Mouse (Mus musculus) heart, postnatal 4 days (tissue): ENCODE results near the gene Pde8a. TPM values are rescaled to one million over a fixed set of nuclear protein-coding genes. Genes with fewer than 3 reads are reported as not detected.
A peak's percentile ranks its signal among the peaks of the same experiment; 100 is the strongest.

ENCODE experiments used
- DNase-seq: peaks from one replicate; pipeline ENCODE4 v3.0.0; 2021
- total RNA-seq, 2 experiments: library from RNA; stranded (reverse); gene quantifications; 2 replicates each; pipeline ENCODE4 v1.2.3; 2021

The Pde8a gene
- total RNA-seq, 2 experiments from 2014 or later, result 15.3 to 17.0 TPM

DNA sequence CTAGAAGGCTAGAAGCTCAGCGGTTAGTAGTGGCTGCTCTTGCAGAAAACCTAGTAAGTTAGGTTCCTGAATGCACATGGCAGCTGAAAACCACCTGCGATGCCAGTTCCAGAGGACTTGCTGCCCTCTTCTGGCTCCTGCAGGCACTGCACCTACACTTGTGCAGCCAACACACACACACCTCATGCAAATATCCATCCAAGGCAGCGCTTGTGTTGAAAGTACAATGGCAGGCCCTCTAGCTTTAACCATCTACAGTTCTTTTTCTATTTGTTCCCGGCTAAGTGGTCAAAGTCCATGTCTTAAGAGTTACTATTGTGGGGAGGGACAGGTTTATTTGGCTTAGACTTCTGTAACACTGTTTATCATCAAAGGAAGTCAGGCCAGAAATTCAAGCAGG lies 126.4 kb downstream of the Pde8a start:
- DNase-seq, result peak; percentile 72

DNA sequence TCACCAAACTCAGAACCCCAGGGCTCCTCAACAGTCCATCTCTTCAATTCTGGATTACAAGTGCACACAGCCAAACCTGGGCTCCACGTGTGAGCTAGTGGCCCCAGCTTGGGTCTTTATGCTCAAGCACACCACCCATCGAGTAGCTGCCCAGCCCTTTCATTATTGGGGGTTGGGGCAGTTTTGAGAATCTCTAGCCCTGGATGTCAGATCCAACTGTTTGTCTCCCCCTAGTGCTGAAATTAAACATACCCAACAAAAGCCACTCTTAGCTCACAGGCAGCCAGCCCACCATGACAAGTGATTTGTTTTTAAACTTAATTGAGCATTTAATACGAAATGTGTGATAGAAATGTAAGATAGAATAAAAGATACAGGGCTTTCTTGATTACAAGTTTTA lies 128.2 kb downstream of the Pde8a start:
- peak; percentile 35 for DNase-seq

GRCm38 (mm10) chr7:81342356-81343094 lies 129.1 kb downstream of the Pde8a start:
- DNase-seq, result no peak

DNA sequence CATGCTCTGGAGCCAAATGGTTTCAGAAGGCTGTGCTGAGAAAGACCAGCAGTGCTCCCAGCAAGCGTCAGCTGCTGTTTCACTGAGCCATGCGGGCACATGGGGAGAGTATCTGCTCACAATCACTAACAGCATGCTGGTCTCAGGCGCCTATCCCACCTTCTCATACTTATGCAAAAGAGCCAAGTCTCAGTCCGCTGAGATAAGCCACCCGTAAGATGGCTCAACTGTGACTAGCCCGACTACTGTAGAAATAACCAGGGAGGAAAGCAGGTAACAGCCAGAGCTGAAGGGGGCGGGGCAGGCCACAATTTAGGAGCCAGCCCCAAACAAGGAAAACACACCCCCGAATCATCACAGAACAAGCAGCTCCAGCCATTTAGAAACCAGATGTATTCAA lies 129.9 kb downstream of the Pde8a start:
- DNase-seq, result no peak

- DNase-seq, result no peak
These were observed 130.4 kb downstream of the Pde8a start for GRCm38 (mm10) chr7:81343831-81344230.

- DNase-seq, result peak; percentile 99
These were observed 131.4 kb downstream of the Pde8a start, which contains the start of gene Rps17 for GRCm38 (mm10) chr7:81344544-81345446. TSS of gene Rps17 (minus strand) at chr7:81345254.

GRCm38 (mm10) chr7:81345447-81346170 lies 132.2 kb downstream of the Pde8a start:
- DNase-seq, result no peak

DNA sequence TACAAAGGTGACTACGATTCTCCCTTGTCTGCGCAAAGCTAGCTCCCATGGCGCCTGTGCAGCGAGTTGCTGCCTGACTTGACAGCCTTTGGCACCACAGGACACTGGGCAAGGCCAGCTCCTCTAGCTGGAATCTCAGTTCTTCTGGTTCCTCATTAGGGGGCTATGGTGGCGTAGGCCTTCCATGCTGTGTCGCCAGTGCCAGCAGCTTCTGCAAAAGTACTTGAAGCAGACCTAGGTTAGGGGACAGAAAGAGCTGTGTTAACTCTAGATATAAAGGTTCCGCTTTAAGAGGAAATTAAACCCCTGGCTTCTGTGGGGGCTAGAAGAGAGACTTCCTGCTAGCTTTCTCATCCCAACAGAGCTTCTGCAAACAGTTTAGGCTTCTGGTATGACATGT lies 134.8 kb downstream of the Pde8a start:
- DNase-seq, result no peak

GRCm38 (mm10) chr7:81351826-81352225 lies 138.4 kb downstream of the Pde8a start:
- DNase-seq, result no peak

GRCm38 (mm10) chr7:81355746-81356145 lies 142.3 kb downstream of the Pde8a start:
- no peak for DNase-seq

DNA sequence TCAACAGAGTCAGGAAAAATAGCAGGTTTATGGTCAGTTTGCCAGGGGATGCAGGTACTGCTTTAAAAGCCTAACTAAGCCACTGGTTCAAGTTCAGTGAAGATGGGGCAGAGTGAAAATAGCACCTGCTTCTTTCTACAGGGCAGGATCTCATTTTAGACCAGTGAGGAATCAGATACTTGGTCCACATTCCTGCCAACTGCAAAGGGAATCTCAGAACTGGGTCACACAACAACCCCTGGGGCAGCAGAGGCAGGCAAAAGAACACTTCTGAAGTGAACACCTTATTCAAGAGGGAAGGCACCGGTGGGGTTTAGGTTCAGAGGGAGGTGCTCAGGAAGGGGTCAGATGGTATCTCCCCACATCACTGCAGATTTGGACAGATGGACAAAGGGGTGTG lies 143.0 kb downstream of the Pde8a start:
- DNase-seq, result no peak

GRCm38 (mm10) chr7:81356975-81357374 lies 143.6 kb downstream of the Pde8a start:
- no peak for DNase-seq

DNA sequence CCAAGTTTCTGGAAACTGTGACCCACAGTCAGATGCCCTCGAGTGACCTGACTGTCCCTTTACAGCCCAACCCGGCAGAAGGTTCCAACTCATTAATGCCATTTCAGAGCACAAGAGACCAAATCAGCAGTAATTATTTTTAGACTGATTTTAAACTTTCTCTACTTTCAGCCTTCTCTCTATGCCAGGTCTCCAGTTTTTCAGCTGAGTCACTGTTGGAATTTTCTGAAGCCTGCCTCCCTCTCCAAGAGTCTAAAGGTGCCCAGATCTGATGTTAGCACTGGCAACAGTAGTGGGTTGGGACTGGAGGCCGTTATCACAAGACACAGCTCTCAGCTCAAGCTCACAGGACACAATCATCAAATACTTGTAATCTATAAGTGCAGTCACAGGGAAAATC lies 154.6 kb downstream of the Pde8a start:
- no peak for DNase-seq

DNA sequence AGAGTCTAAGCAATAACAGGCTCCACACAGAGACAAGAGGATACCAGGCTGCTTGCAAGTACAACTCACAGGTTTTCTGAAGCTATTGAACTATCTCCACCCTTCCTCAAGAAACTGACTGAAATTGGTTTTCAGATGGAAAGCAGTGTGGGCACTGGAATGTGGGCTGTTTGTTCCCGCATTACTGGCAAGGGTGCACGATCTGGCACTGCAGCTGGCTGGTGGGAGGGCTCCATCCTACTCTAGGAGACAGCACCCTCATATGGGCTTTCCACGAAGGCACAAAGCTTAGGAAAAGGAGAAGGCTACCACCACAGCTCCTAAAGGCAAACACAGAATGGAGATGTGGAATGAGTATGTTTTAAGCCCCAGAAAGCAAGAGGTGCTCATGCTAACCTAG lies 156.3 kb downstream of the Pde8a start:
- DNase-seq, result no peak

DNA sequence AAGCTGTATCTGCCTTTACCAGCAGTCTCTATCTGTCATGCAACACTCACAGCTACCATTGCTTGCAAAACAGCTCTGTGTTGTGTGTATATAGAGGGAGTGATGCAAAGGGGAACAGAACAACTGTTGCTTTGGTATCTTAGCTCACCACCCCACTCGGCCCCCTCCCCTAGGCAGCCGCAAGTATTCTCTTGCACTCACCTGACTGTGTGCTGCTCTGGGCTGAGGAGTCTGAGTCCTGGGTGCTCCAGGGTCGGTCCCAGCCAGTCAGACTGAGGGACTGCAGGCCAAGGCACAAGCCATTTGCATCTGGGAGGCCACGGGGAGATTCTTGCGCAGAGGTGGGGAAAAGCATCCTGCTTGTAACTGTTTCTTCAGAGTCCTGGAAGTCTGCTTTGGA lies 158.4 kb downstream of the Pde8a start:
- DNase-seq, result no peak

GRCm38 (mm10) chr7:81372337-81372920 lies 159.0 kb downstream of the Pde8a start:
- DNase-seq, result peak; percentile 51

DNA sequence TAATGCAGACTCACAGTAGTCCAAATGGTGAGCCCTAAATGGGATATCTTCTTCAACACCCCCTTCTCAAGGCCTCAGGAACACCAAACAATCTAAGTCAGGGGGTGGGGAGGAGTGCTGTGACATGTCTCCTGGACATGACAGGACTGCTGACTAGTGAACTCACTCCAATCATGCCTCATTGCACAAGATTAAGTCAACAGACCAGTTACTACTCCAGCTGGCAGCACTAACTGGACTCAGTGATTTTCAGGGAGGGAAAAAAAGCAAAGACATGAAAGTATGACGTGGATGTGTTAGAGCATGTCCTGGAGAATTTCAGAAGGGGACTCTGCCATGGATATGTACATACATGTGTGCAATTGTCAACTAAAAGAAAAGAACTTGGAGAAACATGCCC lies 166.0 kb downstream of the Pde8a start:
- DNase-seq, result no peak

Other genes starting within 250 kb of the Pde8a start
- 10 to 100 TPM; 18.4 to 23.6 TPM for gene Zfp592, start 219.9 kb upstream of the Pde8a start, total RNA-seq
- 10 to 100 TPM; 95.9 to 96.8 TPM for gene Alpk3, start 156.0 kb upstream of the Pde8a start, total RNA-seq
- gene Slc28a1, start 98.8 kb upstream of the Pde8a start, total RNA-seq, result under 1 TPM in 1 of 2 experiments, not detected in 1; 0.33 TPM
- gene Rps17, start 131.7 kb downstream of the Pde8a start, total RNA-seq, result 1,000 to 10,000 TPM; 1,107 to 1,128 TPM
- gene Cpeb1, start 241.9 kb downstream of the Pde8a start, total RNA-seq, result 1 to 10 TPM; 7.7 to 8.1 TPM